Mouse (Mus musculus) urinary bladder, postnatal 25 days (tissue): ENCODE measurements around the gene Lpp.

Experiments used
- DNase-seq: peaks from one replicate; pipeline ENCODE4 v3.0.0; 2022; ENCODE audit warnings: low spot score

Lpp gene

DNA sequence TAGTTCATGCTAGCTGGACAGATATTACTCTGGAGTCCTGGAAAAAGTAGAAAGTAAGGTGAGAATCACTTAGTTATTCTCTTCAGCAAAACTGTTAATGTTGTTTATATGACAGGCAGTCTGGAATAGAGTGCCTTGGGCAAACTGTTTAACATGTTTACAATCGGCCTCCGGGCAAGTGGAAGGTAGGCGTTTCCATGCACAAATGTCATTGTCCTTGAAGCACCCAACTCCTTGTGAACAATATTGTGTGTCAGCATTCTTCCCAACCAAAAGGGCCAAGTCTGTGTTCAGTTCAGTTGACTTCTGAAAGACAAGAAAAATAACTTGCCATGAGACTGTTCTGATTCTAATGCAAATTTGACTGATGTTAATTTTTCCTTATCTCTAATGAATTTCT, 539.5 kb downstream of the Lpp start:
- DNase-seq: no peak

DNA sequence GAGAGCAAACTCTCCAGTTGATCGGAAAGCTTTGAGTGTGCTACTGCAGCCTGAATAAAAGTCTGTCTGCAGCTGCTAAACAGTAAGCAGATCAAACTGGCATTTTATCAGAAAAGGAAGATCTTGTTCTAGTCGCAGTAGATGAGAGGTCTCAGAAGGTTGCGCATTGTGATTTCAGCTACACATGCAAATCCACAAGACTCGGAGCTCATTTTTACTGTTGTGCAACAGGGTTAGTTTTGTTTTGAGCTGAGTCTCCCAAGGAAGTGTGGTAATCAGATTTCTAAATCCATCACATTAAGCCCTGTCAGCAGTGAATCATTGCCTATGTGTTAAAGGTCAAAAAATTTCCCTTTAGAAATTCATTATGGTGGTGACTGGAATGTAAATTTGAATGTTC, 540.4 kb downstream of the Lpp start:
- no peak for DNase-seq

DNA sequence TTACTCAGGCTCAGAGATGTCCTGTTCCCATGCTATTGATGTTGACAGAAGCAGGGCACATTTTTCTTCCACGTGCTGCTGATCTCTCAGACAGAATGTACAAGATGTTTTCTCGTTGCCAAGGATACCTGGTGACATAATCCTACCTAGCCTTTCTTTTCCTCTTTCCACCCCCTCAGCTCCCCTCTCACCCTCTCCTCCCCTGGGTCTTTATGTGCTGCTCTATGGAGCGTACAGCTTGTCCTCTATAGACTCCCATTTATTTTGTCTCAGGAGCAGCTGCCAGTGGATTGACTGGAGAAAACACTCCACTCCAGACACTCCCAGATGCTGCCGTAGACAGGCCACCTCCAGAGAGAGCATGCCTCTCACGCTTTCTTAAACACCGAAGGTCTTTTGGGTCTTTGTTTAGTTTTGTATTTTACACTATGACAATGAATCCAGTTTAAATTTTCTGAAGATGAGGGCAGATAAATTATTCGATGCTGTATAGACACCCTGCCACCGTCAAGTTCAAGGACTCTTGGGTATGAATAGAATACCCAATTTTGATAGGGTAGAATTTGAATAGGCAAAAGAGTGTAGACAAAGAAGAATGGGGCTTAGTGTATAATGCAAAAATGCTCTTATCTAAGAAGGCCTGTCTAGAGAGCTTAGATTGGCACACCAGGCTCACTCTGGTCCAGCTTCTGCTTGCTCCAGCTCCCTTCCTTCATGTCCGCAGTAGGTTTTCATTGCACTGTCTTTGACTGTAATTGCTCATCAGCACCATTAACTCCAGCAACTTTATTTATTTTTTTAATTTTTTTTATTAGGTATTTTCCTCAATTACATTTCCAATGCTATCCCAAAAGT, 548.2 kb downstream of the Lpp start:
- DNase-seq: no peak

DNA sequence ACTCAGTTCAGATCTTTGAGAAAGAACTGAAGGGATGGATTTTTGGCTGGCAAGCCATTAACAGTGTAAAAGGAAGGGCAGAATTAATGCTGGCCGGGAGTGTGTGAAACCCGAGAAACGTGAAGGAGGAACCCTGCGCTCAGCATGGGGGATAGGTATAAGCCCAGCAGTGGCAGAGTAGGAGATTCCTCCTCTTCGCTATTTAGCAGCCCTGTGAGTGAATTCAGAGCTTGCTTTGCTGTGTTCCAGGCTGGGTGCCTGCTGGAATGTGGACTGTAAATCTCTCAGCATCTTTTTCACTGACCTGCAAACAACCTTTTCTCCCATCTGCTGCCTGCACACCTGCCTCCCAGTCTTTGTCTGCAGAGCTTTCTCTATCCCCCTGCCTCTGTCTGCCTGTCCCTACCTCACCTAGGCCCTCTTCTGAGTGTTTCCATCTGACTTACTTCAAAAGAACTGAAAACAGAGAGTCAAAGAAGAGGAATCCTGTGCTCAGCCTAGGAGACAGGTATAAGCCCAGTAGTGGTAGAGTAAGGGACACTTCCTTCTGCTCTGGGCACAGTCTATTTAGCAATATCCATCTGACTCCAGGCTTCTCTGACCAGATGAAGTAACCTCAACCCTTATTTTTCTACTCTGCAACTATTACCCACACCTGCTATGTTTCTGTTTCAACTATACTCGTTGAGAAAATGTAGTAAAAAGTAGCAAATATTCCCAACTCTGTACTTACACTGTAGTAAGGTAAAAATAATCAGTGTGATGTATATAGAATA, 550.4 kb downstream of the Lpp start:
- DNase-seq: no peak

DNA sequence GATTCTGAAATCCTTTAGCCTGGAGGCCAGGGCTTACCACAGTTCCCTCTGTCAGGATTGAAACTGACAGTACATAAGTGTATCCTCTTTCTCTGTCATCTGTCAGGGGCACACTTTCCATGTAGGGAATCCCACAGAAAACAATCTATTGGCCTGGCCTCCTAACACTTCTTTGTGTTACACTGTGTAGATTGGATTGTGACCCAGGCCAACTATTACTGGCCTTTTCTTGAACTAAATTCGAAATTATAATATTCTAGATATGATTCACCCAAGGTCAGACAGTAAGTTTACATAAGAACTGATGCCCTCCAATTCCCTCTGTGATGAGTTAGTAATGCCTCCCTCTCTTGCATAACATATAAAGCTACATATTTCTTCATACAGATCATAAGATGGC, 553.0 kb downstream of the Lpp start:
- DNase-seq: no peak

DNA sequence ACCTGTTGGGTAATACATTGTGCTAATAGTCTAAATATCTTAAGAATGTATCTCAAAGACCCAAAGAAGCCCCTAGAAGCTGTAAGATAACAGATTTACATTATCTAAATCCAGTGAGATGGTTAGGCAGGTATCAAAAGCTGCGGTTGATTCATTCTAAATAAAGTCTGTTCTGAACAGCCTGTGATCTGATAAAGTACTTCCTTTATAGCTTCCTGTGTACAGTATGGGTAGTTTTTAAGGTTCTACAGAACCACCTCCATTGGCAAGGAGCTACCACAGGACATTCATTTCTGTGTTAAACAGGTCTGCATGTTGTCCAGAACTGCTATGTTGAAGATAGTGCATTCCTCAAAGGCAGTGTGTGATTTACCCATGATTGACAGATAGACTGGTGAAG, 554.2 kb downstream of the Lpp start:
- DNase-seq: no peak

DNA sequence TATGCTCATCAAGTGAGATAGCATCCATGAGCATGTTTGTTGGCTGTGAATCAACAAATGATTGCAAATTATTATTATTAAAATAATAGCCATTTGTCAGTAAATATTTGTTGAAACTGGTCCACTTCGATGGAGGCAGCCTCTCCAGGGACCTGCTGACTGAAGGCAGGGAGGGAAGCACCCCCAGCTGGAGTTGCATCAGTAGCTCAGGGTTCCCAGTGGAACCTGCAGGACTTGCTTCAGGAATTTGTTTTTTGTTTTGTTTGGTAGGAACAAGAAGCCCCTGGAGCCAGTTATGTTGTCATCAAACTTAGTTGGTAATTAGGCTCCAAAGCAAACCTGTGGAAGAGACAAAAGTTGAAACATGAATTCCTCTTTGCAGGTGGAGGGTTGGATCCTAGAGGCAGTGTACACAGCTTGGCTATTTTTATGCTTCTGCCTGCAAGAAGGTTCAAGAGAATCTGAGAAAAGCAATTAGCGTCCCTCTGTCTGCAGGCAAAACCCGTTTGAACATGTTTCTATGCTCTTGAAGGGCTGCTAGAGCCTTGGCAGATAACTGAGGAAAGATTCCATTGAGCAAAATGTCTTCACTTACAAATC, 554.9 kb downstream of the Lpp start:
- DNase-seq: no peak

DNA sequence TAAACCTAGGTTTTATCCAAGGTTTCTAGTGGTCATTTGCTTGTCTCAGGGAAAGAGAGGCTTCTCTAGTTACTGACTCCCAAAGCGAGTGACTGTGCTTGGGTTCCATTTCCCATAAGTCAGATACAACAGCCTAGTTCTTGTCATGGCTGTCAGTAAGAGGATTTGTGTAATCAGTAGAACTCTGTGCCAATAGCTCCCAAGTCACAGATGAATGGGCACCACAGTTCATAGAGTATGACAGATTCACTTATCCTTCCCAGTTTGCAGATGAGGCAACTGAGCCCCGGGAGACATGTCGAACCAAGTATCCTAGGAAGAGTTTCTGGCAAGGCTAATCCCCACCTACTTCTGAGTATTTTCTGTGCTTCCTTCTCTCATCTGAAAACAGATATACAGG, 556.0 kb downstream of the Lpp start:
- DNase-seq: no peak

DNA sequence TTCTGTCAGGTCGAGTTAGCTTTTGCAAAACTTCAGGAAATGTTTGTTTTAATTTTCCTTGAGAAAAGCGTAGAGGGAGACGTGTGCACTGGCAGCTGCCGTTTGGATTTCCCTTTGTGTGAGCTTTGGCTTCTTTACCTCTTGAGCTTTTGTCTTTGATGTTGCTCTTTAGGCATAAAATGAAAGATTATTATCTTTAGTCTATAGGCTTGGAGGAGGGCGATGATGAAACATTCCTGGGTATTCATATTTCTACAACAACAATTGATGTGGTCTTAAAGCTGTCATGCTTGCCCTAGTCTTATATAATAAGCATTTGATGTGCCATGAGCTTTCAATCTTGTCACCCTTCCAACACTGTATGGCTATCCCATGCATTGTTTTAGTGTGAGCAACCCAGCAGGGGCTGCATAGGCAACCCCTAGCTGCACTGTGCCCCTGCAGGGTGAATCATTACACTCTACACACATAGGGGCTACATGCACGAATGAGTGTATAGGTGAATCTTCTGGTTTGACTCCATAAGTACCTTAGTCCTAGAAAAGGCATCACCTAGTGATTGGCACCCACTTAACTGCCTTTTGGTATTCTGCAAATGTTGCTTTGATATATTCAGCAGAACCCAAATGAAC, 556.9 kb downstream of the Lpp start:
- DNase-seq: no peak

DNA sequence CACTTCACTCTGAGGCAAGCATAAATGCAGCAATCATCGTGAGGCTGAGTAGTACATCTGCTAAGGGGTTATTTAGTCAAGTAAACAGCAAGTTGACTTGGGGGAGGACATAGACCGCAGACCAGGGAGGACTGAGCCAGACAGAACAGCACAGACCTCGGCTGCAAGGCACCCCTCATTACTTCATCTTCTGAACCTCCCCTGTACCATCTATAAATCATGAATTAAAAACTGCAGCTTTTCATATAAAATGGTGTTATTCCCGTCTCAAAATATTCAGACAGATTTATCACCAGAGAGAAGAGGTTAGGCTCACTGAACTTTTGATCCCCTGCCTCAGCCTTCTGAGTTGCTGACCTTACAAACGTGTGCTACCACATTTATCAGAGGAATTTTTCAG, 558.6 kb downstream of the Lpp start:
- no peak for DNase-seq

DNA sequence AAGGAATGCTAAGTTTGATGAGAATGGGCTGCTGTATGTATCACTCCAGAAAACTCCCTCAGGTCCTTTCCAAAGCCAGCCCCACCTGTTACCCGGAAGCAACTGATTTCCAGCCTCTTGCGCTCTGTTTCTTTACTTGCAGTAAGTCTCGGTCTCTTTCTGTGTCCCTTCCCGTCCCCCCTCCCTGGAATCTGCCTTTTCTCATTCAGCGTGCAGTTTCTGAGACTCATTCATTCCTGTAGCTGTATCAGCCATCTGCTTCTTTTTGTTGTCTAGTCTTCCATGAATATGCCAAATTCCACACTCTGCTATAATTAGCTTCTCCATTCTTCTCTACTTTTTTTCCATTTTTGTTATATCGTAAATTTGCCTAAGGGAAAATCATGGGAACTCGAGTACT, 561.7 kb downstream of the Lpp start:
- no peak for DNase-seq

DNA sequence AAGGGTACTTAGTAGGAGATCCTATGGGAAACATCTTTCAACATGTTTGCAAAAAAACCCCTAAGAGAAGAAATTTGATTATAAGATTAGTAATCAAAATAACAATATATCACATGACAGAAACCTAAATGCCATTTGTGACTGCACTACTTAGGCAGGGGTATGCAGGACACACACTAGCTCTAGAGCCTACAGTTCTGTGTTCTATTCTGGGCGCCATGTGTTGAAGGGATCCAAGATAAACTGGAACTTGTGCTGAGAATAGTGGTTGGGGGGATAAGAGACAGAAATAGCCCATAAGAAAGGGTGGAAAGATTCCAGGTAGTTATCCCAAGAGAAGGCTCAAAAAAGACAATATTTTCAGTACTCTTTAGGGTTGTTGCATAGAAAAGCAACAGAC, 565.4 kb downstream of the Lpp start:
- no peak for DNase-seq

DNA sequence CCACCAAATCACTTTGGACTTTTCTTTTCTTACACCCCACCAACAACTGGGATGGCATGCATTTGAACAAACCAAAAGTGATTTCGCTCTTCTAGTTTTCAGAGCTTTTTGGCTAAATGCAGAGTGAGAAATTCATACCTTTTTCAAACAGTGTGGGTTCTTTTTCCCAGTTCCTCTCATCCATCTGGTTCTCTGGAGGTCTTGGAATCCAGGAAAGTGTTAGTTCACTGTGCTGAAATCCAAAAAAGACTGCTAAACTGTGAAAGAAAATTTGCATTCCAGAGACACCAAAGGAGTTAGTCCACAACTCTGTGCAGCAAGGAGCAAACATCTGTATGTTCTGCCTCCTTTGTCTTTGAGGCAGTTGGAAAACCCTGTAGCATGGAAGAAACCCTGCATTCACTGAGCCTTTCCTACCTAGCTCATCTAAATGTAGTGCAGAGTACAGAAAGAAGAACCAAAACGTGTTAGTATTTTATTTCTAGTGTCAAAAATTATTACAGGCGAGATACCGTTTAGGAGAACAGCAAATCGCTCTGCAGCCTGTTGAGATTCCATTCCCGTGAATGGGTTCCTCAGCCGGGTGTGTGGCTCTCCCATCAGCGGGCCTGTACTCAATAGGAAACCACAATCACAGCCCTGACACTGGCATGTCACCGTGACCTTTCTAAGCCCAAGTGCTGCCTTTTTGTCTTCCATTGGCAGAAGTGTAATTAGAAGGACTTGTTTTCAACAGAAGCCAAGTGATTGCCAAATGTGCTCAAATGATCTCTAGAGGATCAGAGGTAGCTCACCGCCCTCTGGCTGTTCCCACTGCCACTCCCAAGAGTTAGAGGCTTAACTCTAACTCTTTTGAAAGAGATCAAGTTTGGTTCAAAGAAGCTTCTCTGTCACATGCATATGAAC, 567.8 kb downstream of the Lpp start:
- DNase-seq: no peak

DNA sequence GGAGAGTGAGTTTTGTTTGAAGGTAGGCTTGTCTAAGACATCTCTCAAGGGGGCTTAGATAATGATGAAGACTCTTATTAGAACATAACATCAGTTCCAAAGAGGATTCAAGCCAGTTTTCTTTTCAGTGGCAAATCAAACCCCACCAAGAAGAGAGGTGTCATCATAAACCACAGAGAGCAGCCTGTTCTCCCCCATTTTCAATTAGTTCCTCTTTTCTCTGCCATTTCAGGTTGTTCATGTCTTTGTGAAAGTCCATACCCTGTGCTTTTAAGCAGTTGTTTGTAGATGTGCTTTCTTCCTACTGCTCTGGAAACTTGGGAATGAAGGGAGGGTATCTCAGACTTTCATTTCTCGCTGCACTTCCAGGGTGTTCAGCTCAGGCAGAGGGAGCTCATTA, 571.0 kb downstream of the Lpp start:
- DNase-seq: no peak

DNA sequence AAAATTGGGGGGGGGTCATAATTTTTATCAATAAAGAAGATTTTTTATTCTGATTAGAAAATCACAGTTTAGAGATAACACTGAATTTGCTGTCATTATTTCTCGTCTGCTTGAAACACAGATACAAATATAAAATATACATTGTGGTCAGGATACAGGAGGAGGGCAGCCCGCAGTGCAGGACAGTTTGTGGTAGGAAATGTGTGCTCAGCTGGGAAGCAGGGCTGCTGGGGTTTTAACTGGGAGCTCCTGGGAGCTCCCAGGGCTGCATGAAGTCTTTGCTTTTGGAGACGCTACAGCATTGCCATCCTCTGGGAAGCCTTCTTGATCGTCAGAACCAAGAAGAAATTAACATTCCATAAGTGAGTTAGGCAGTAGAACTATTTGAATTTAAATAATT, 571.8 kb downstream of the Lpp start:
- DNase-seq: no peak

DNA sequence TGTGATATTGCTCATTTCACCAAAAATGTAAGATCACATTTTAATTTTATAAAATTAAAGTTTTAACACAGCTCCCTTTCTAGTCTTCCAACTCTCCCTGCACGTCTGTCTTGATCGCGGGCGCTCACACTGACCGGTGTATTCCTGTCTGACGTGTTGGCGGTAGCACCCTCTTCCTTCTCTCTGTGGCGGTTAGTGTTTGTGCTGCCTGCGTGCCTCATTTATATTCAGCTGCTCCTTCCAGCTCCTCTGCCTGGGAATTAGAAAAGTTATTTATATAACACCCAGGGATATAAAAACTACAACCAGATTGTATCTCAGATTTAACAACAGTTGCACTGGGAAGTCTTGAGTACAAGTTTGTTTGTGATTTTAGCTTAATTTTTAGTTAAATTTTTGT, 573.2 kb downstream of the Lpp start:
- DNase-seq: no peak

DNA sequence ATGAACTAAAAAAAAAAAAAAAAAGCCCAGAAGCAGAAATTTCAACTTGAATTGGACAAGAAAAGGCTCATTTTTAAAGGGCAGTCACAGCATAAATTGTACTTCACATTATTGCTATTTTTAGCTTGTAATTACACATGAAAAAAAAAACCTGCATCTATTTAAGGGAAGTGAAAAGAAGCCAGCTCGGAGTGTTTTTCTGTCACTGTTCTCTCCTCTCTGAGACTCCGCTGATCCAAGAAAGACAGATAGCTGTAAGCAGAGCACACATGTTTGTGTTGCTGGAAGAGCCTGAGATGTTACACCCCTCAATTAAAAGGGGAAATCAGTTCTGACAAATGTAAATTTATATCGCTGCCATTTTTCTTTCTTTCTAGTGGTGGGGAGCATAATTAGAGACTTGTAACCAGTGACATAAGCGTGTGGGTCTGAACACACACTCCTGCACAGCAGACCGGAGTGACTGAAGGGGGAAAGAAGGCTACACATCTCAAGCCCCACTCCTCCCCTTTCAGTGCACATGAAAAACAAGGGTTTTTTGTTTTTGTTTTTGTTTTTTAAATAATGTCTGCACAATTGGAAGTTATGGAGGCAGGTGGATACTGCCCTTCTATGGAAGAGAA, 579.8 kb downstream of the Lpp start:
- no peak for DNase-seq

DNA sequence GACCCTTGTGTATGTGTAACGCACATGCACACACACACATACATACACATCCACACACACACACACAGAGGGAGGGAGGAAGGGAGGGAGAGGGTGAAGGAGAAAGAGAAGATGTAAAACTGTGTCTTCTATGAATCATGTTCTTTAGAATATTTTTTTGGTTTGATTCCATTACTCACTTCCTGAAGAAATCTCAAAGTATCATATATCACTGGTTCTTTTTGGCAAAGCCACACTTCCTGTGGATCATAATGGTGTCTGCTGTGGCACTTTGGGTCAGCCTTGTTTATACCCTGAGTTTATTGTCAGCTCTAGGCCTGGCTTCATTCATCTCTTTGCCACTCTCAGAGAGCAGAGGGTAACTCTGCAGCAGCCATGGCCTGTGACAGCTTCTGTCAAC, 584.5 kb downstream of the Lpp start:
- no peak for DNase-seq

DNA sequence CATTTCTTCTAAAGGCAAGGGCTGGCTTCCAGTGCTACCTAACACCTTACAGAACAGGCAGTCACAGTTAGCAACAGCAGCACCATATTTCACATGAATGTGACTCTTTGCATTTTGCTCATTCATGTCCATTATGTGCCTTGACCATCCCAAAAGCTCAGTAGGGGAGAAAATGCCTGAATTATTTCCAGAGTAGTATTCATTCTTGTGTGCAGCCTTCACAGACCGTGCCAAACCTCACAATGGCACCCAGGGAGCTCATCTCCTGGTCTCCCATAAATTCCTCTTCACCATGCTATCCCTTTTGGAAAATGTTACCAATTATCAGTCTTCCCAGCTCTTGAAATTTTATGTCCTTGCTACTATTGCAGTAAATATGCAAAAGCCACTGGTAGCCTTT, 584.9 kb downstream of the Lpp start:
- no peak for DNase-seq

DNA sequence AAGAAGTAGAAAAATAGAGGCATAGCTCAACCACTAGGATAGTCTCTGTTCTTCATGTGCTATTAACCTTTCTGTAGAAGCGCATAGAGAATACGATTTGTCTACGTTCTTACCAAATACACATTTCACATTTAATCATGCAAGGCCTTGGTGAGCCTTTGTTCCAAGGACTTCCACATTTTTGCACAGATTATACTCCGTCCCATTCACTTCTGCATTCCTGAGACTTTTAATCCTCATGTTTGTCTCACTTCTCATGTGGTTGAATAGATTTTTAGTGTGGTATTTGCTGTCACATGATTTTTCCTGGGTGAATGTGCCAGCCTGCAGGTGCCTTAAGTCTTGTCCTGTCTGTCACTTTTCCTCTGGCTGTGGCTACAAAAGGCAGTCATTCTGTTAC, 586.1 kb downstream of the Lpp start:
- DNase-seq: no peak

DNA sequence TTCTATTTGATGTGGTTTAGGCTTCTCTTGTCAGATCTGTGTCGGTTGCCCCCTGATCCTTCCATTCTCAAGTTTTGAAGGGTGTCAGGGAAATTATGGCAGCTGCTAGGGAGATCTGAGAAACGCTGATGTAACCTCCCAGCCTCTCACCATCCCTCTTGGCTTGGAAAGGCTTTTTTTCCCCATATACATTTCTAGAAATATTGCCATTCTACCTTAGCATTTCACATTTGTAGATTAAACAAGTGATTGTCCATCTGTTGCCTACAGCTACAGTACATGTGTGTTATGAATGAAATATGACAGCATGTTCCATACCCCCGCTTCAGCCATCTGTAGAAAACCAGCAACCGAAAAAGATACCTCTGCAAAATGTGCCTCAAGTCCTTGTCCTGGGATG, 589.5 kb downstream of the Lpp start:
- DNase-seq: no peak
